Mouse (Mus musculus): Measurements from ENCODE around the gene Trappc2l. TPM values are rescaled to one million over a fixed set of nuclear protein-coding genes. Genes with fewer than 3 reads are reported as not detected.

Trappc2l gene
- polyA plus RNA-seq (2014; fragmentation: Illumina TruSeq; extraction: RNeasy Lipid Tissue Mini Kit (QIAGEN cat#74804); ENCODE audit: low read depth, low replicate concordance), result 5.4 TPM

GRCm38 (mm10) chr8:122611295-122612133, at the start of gene Trappc2l, which contains the start of gene Galns:
Gene Trappc2l, plus strand, starts transcription at chr8:122611640.
Gene Galns, minus strand, starts transcription at chr8:122611463.

GRCm38 (mm10) chr8:122567361-122568108, 43.9 kb upstream of the Trappc2l start, which contains the start of gene Cdt1:
Gene Cdt1, plus strand, starts transcription at chr8:122568015.

GRCm38 (mm10) chr8:122576648-122577022, 34.8 kb upstream of the Trappc2l start, which contains the start of gene Aprt:
Gene Aprt, minus strand, starts transcription at chr8:122576909.

GRCm38 (mm10) chr8:122622727-122623126, 11.3 kb downstream of the Trappc2l start, which contains the start of gene Pabpn1l:
Gene Pabpn1l, minus strand, starts transcription at chr8:122622739.

Other genes with a start within 250 kb of the Trappc2l start
- gene Zc3h18, start 235.0 kb upstream of the Trappc2l start, polyA plus RNA-seq (2014; fragmentation: Illumina TruSeq; extraction: RNeasy Lipid Tissue Mini Kit (QIAGEN cat#74804); ENCODE audit: low read depth, low replicate concordance), result 13.2 TPM
- gene Il17c, start 189.6 kb upstream of the Trappc2l start, polyA plus RNA-seq (2014; fragmentation: Illumina TruSeq; extraction: RNeasy Lipid Tissue Mini Kit (QIAGEN cat#74804); ENCODE audit: low read depth, low replicate concordance), result not detected
- not detected for gene Cyba, start 178.7 kb upstream of the Trappc2l start, polyA plus RNA-seq (2014; fragmentation: Illumina TruSeq; extraction: RNeasy Lipid Tissue Mini Kit (QIAGEN cat#74804); ENCODE audit: low read depth, low replicate concordance)
- not detected for gene Mvd, start 168.2 kb upstream of the Trappc2l start, polyA plus RNA-seq (2014; fragmentation: Illumina TruSeq; extraction: RNeasy Lipid Tissue Mini Kit (QIAGEN cat#74804); ENCODE audit: low read depth, low replicate concordance)
- gene Snai3, start 150.9 kb upstream of the Trappc2l start, polyA plus RNA-seq (2014; fragmentation: Illumina TruSeq; extraction: RNeasy Lipid Tissue Mini Kit (QIAGEN cat#74804); ENCODE audit: low read depth, low replicate concordance), result not detected
- 25.4 TPM for gene Rnf166, start 135.6 kb upstream of the Trappc2l start, polyA plus RNA-seq (2014; fragmentation: Illumina TruSeq; extraction: RNeasy Lipid Tissue Mini Kit (QIAGEN cat#74804); ENCODE audit: low read depth, low replicate concordance)
- not detected for gene Ctu2, start 135.5 kb upstream of the Trappc2l start, polyA plus RNA-seq (2014; fragmentation: Illumina TruSeq; extraction: RNeasy Lipid Tissue Mini Kit (QIAGEN cat#74804); ENCODE audit: low read depth, low replicate concordance)
- 0.52 TPM for gene Piezo1, start 60.3 kb upstream of the Trappc2l start, polyA plus RNA-seq (2014; fragmentation: Illumina TruSeq; extraction: RNeasy Lipid Tissue Mini Kit (QIAGEN cat#74804); ENCODE audit: low read depth, low replicate concordance)
- 0.35 TPM for gene Cdt1, start 43.6 kb upstream of the Trappc2l start, polyA plus RNA-seq (2014; fragmentation: Illumina TruSeq; extraction: RNeasy Lipid Tissue Mini Kit (QIAGEN cat#74804); ENCODE audit: low read depth, low replicate concordance)
- gene Aprt, start 34.7 kb upstream of the Trappc2l start, polyA plus RNA-seq (2014; fragmentation: Illumina TruSeq; extraction: RNeasy Lipid Tissue Mini Kit (QIAGEN cat#74804); ENCODE audit: low read depth, low replicate concordance), result not detected
- 0.93 TPM for gene Galns, start 177 bp upstream of the Trappc2l start, polyA plus RNA-seq (2014; fragmentation: Illumina TruSeq; extraction: RNeasy Lipid Tissue Mini Kit (QIAGEN cat#74804); ENCODE audit: low read depth, low replicate concordance)
- not detected for gene Pabpn1l, start 11.1 kb downstream of the Trappc2l start, polyA plus RNA-seq (2014; fragmentation: Illumina TruSeq; extraction: RNeasy Lipid Tissue Mini Kit (QIAGEN cat#74804); ENCODE audit: low read depth, low replicate concordance)
- 2.3 TPM for gene Cbfa2t3, start 87.5 kb downstream of the Trappc2l start, polyA plus RNA-seq (2014; fragmentation: Illumina TruSeq; extraction: RNeasy Lipid Tissue Mini Kit (QIAGEN cat#74804); ENCODE audit: low read depth, low replicate concordance)
- 1.2 TPM for gene Acsf3, start 163.8 kb downstream of the Trappc2l start, polyA plus RNA-seq (2014; fragmentation: Illumina TruSeq; extraction: RNeasy Lipid Tissue Mini Kit (QIAGEN cat#74804); ENCODE audit: low read depth, low replicate concordance)
- gene Cdh15, start 236.3 kb downstream of the Trappc2l start, polyA plus RNA-seq (2014; fragmentation: Illumina TruSeq; extraction: RNeasy Lipid Tissue Mini Kit (QIAGEN cat#74804); ENCODE audit: low read depth, low replicate concordance), result not detected